Mouse (Mus musculus) left cerebral cortex, adult 2 months (tissue): ENCODE results near the gene Pacrg. TPM values are rescaled to one million over a fixed set of nuclear protein-coding genes. Genes with fewer than 3 reads are reported as not detected.

Experiments used
- DNase-seq, 2 experiments: peaks; one replicate each; pipeline ENCODE4 v3.0.0; 2021 to 2022; ENCODE audit warnings: low spot score in 2 of 2, mixed read lengths in 1 of 2; ENCODE audit errors: extremely low spot score in 1 of 2
- H3K27ac ChIP-seq: fragments of 200-600 bp; 2 replicates; pipeline ENCODE4 v1.8.1; 2022
- H3K4me3 ChIP-seq: fragments of 200-600 bp; 2 replicates; pipeline ENCODE4 v1.8.1; 2022
- CTCF ChIP-seq: fragments of 200-600 bp; IDR thresholded peaks from 2 replicates; pipeline ENCODE4 v1.8.1; 2022; ENCODE audit warnings: antibody characterized with exemption, mild to moderate bottlenecking, moderate library complexity
- intact Hi-C: fragments of 180-260 bp; cut with DNase I; formaldehyde crosslinking; loops from one replicate; pipeline ENCODE4 v1.15.1; 2025
- total RNA-seq, 2 experiments: library from RNA; stranded (reverse); gene quantifications; 2 replicates each; pipeline ENCODE4 v1.2.3; 2021

Pacrg gene
- total RNA-seq, 2 experiments from 2014 or later: 15.2 to 19.8 TPM

GRCm38 (mm10) chr17:10732303-10733048 is 107.6 kb downstream of the Pacrg start:
- Histone ChIP-seq H3K4me3 (no peak overlapping the region), H3K27ac (no peak overlapping the region)
- DNase-seq: no peak
- intact Hi-C loops: no loop called here
- TF ChIP-seq CTCF: no peak

- H3K27ac ChIP-seq: no peak overlapping the region
- TF ChIP-seq CTCF: no peak
- no peak overlapping the region for H3K4me3 ChIP-seq
- intact Hi-C loops: no loop called here
- DNase-seq: no peak
Observed at GRCm38 (mm10) chr17:10724853-10725252, 115.3 kb downstream of the Pacrg start.

- H3K4me3 ChIP-seq: no peak overlapping the region
- no peak for TF ChIP-seq CTCF
- DNase-seq: no peak
- intact Hi-C loops: no loop called here
- no peak overlapping the region for H3K27ac ChIP-seq
Observed at GRCm38 (mm10) chr17:10721562-10721961, 118.5 kb downstream of the Pacrg start.

GRCm38 (mm10) chr17:10717148-10717547 is 123.0 kb downstream of the Pacrg start:
- no peak for TF ChIP-seq CTCF
- Histone ChIP-seq H3K27ac (no peak overlapping the region), H3K4me3 (no peak overlapping the region)
- intact Hi-C loops: no loop called here
- no peak for DNase-seq

GRCm38 (mm10) chr17:10702781-10703180 is 137.3 kb downstream of the Pacrg start:
- DNase-seq: no peak
- intact Hi-C loops: no loop called here
- H3K27ac ChIP-seq: no peak overlapping the region
- TF ChIP-seq CTCF: no peak
- H3K4me3 ChIP-seq: no peak overlapping the region

GRCm38 (mm10) chr17:10698041-10698440 is 142.1 kb downstream of the Pacrg start:
- no peak for DNase-seq
- Histone ChIP-seq H3K27ac (no peak overlapping the region), H3K4me3 (no peak overlapping the region)
- no peak for TF ChIP-seq CTCF
- intact Hi-C loops: no loop called here

- Histone ChIP-seq H3K27ac (no peak overlapping the region), H3K4me3 (no peak overlapping the region)
- intact Hi-C loops: no loop called here
- no peak for DNase-seq
- TF ChIP-seq CTCF: no peak
Observed at GRCm38 (mm10) chr17:10695421-10695820, 144.7 kb downstream of the Pacrg start.

- intact Hi-C loops: no loop called here
- Histone ChIP-seq H3K27ac (no peak overlapping the region), H3K4me3 (no peak overlapping the region)
- DNase-seq: no peak
- TF ChIP-seq CTCF: no peak
Observed at GRCm38 (mm10) chr17:10677098-10677497, 163.0 kb downstream of the Pacrg start.

- no peak for DNase-seq
- no peak for TF ChIP-seq CTCF
- Histone ChIP-seq H3K4me3 (no peak overlapping the region), H3K27ac (no peak overlapping the region)
- intact Hi-C loops: no loop called here
Observed at GRCm38 (mm10) chr17:10675536-10675935, 164.6 kb downstream of the Pacrg start.

GRCm38 (mm10) chr17:10675048-10675447 is 165.1 kb downstream of the Pacrg start:
- peak; percentile 21 for TF ChIP-seq CTCF
- H3K27ac ChIP-seq: no peak overlapping the region
- intact Hi-C loops: no loop called here
- no peak for DNase-seq
- no peak overlapping the region for H3K4me3 ChIP-seq

GRCm38 (mm10) chr17:10661294-10661693 is 178.8 kb downstream of the Pacrg start:
- intact Hi-C loops: no loop called here
- H3K4me3 ChIP-seq: no peak overlapping the region
- TF ChIP-seq CTCF: no peak
- H3K27ac ChIP-seq: no peak overlapping the region
- no peak for DNase-seq

GRCm38 (mm10) chr17:10643604-10644003 is 196.5 kb downstream of the Pacrg start:
- TF ChIP-seq CTCF: no peak
- Histone ChIP-seq H3K4me3 (no peak overlapping the region), H3K27ac (no peak overlapping the region)
- no peak for DNase-seq
- intact Hi-C loops: no loop called here

GRCm38 (mm10) chr17:10639816-10640215 is 200.3 kb downstream of the Pacrg start:
- Histone ChIP-seq H3K4me3 (no peak overlapping the region), H3K27ac (no peak overlapping the region)
- DNase-seq: no peak
- intact Hi-C loops: no loop called here
- TF ChIP-seq CTCF: no peak
